ENCODE assay signal across 24 mouse cellular contexts in genomic region chr19:4767507-4768148, GRCm38 (mm10). TPM values are rescaled to one million over a fixed set of nuclear protein-coding genes. Genes with fewer than 3 reads are reported as not detected.
DNase-seq lines count a peak whose midpoint lies in the region; ATAC-seq and TF ChIP-seq lines count a peak whose summit lies in the region.
"Had no signal": no experiment of that assay in that cellular context is flagged by ENCODE, and none has a peak within 500 bp of the region (broad histone marks: within the 10 kb centered on the region; RNA-seq: fewer than 3 reads in every experiment).

No protein-coding gene starts in this region.

- H3K4me1 ChIP-seq in liver, adult 2 months (ENCODE audit: control insufficient read depth, insufficient read depth, low read length): peaks cover 24% of the 10 kb centered on the region
- no peaks in the 10 kb centered on the region for H3K4me1 ChIP-seq in liver, embryonic 11.5 days (replicated peaks; ENCODE audit: control insufficient read depth, insufficient read depth, low read length)
- H3K4me1 ChIP-seq in liver, postnatal 0 days (ENCODE audit: insufficient read depth): 0 out of 2 replicates have a peak, but pooled peaks cover 5% of the 10 kb centered on the region
- H3K4me1 ChIP-seq: limb, embryonic 12.5 days had no signal

- H3K36me3 ChIP-seq in liver, adult 2 months (ENCODE audit: control insufficient read depth, insufficient read depth, low read length): peaks cover 58% of the 10 kb centered on the region
- peaks cover 34% of the 10 kb centered on the region for H3K36me3 ChIP-seq in liver, embryonic 11.5 days (ENCODE audit: control insufficient read depth, insufficient read depth, low read length)
- peaks cover 68% of the 10 kb centered on the region for H3K36me3 ChIP-seq in liver, postnatal 0 days (replicated peaks; ENCODE audit: insufficient read depth, low read length)

- H3K27me3 ChIP-seq in liver, adult 2 months (ENCODE audit: control insufficient read depth, insufficient read depth, low read length): no peaks in the 10 kb centered on the region
- H3K27me3 ChIP-seq in liver, embryonic 11.5 days (replicated peaks; ENCODE audit: control insufficient read depth, insufficient read depth, low read length): no peaks in the 10 kb centered on the region
- no peaks in the 10 kb centered on the region for H3K27me3 ChIP-seq in liver, postnatal 0 days (ENCODE audit: insufficient read depth, low read length)
- H3K27me3 ChIP-seq: forebrain, embryonic 13.5 days; hindbrain, embryonic 12.5 days; limb, embryonic 12.5 days had no signal

- TF ChIP-seq CTCF in liver, adult 2 months (IDR thresholded peaks at IDR 0.05; ENCODE audit: low read depth, low read length): no peak
- TF ChIP-seq CTCF in liver, postnatal 0 days (IDR thresholded peaks at IDR 0.05; ENCODE audit: low read depth): no peak

- H3K4me3 ChIP-seq in liver, adult 2 months (ENCODE audit: insufficient read depth, low read depth, low read length): no peak overlapping the region
- no peak overlapping the region for H3K4me3 ChIP-seq in liver, embryonic 11.5 days (ENCODE audit: low read depth, low read length)
- H3K4me3 ChIP-seq in liver, postnatal 0 days (ENCODE audit: low read depth, low read length): no peak overlapping the region
- H3K4me3 ChIP-seq: forebrain, embryonic 13.5 days; hindbrain, embryonic 12.5 days; layer of hippocampus, adult 2 months; left cerebral cortex, adult 2 months; limb, embryonic 12.5 days had no signal

- peak overlapping the region; percentile 84 for H3K27ac ChIP-seq in liver, adult 2 months (replicated peaks; ENCODE audit: insufficient read depth, low read depth, low read length)
- no peak overlapping the region for H3K27ac ChIP-seq in liver, embryonic 11.5 days (ENCODE audit: low read depth, low read length)
- H3K27ac ChIP-seq in liver, postnatal 0 days (ENCODE audit: low read depth): peak overlapping the region; percentile 87
- H3K27ac ChIP-seq: forebrain, embryonic 13.5 days; hindbrain, embryonic 12.5 days; layer of hippocampus, adult 2 months; left cerebral cortex, adult 2 months; limb, embryonic 12.5 days had no signal

- DNase-seq in heart, adult 11 months: peak; percentile 74
- DNase-seq in heart, adult 9 months (ENCODE audit: low spot score in 2 of 2): no peak
- DNase-seq in kidney, adult 8-10 months: peak; percentile 23 to 56
- DNase-seq in kidney, postnatal 25 days: no peak
- peak; percentile 91 for DNase-seq in liver, adult 2 months (ENCODE audit: extremely low read depth, low read depth, low spot score)
- no peak for DNase-seq in liver, embryonic 11.5 days (ENCODE audit: low spot score)
- DNase-seq in liver, postnatal 0 days: peak; percentile 46
- DNase-seq: adrenal gland, postnatal 14 days; cerebellum, adult 11 months; cerebellum, adult 9-10 months; cerebellum, postnatal 36 days; gastrocnemius, postnatal 25 days; heart, adult 18-20 months; lung, adult 18-20 months; lung, postnatal 10 days; midbrain, embryonic 14.5 days; thymus, adult 2 months; thymus, postnatal 36 days had no signal

- TF ChIP-seq EP300 in liver, postnatal 0 days (IDR thresholded peaks at IDR 0.05; ENCODE audit: low read depth): peak; percentile 22; the same call in 1 of the 2 replicates

- peaks cover 14% of the 10 kb centered on the region; the same call in 1 of the 2 replicates for H3K79me2 ChIP-seq in liver, adult 2 months (ENCODE audit: control insufficient read depth, insufficient read depth, low read length)

- no peak for TF ChIP-seq POLR2A in liver, adult 2 months (IDR thresholded peaks at IDR 0.05; ENCODE audit: extremely low read depth, insufficient read depth, low read length)

- no peak overlapping the region for H3K4me2 ChIP-seq in liver, embryonic 11.5 days
- no peak overlapping the region for H3K4me2 ChIP-seq in liver, postnatal 0 days (ENCODE audit: low read depth, low read length)
- H3K4me2 ChIP-seq: forebrain, embryonic 13.5 days; hindbrain, embryonic 12.5 days; limb, embryonic 12.5 days had no signal

- no peaks in the 10 kb centered on the region for H3K9me3 ChIP-seq in liver, embryonic 11.5 days (ENCODE audit: control insufficient read depth, low read length)
- H3K9me3 ChIP-seq in liver, postnatal 0 days (ENCODE audit: low read length): no peaks in the 10 kb centered on the region
- H3K9me3 ChIP-seq: forebrain, embryonic 13.5 days; hindbrain, embryonic 12.5 days; limb, embryonic 12.5 days had no signal

- ATAC-seq in liver, embryonic 11.5 days (replicated peaks; ENCODE audit: low FRiP score): no peak
- peak; percentile 86 for ATAC-seq in liver, postnatal 0 days
- ATAC-seq: forebrain, embryonic 13.5 days had no signal

- WGBS in liver, adult 2 months: 49% methylated on average over 12 of the region's 12 CpGs
- 85% methylated on average over 12 of the region's 12 CpGs for WGBS in liver, embryonic 11.5 days
- 76% methylated on average over 9 of the region's 12 CpGs for WGBS in liver, postnatal 0 days (ENCODE audit: insufficient replicate concordance)

- peak overlapping the region; percentile 50; the same call in 1 of the 2 replicates for H3K9ac ChIP-seq in liver, adult 2 months (ENCODE audit: low read depth, low read length)
- no peak overlapping the region for H3K9ac ChIP-seq in liver, embryonic 11.5 days (ENCODE audit: low read depth, low read length)
- 0 out of 2 replicates have a peak overlapping the region, but pooled peaks have one; percentile 2 for H3K9ac ChIP-seq in liver, postnatal 0 days (replicated peaks)
- H3K9ac ChIP-seq: forebrain, embryonic 13.5 days; hindbrain, embryonic 12.5 days; limb, embryonic 12.5 days had no signal

RNA-seq across cellular contexts. Expression of gene Rbm4b, which starts 11.3 kb away (rescaled TPM):
- total RNA-seq in liver, adult 2 months (2014; rRNA removed): 19.9 and 20.3 TPM in 2 replicates
- 6.8 and 7.9 TPM in 2 replicates for polyA plus RNA-seq in liver, adult 2 months (2012; rRNA removed)
- 36.0 and 44.0 TPM in 2 replicates for polyA plus RNA-seq in liver, embryonic 11.5 days (2014; fragmentation: Nextera tagmentation; extraction: Ambion mirVana)
- polyA plus RNA-seq in liver, postnatal 0 days (2015; fragmentation: Nextera tagmentation; extraction: Ambion mirVana): 14.1 TPM in 2 replicates

RNA-seq across cellular contexts. Expression of gene Rbm4, which starts 26.1 kb away (rescaled TPM):
- 58.4 and 67.7 TPM in 2 replicates for total RNA-seq in liver, adult 2 months (2014; rRNA removed)
- 25.7 and 32.8 TPM in 2 replicates for polyA plus RNA-seq in liver, adult 2 months (2012; rRNA removed)
- polyA plus RNA-seq in liver, embryonic 11.5 days (2014; fragmentation: Nextera tagmentation; extraction: Ambion mirVana): 49.9 and 54.0 TPM in 2 replicates
- polyA plus RNA-seq in liver, postnatal 0 days (2015; fragmentation: Nextera tagmentation; extraction: Ambion mirVana): 15.2 and 17.3 TPM in 2 replicates

RNA-seq across cellular contexts. Expression of gene Gm21992, which starts 43.8 kb away (rescaled TPM):
- 4.8 and 9.9 TPM in 2 replicates for total RNA-seq in liver, adult 2 months (2014; rRNA removed)
- 22.3 and 23.6 TPM in 2 replicates for polyA plus RNA-seq in liver, adult 2 months (2012; rRNA removed)
- 19.4 and 30.1 TPM in 2 replicates for polyA plus RNA-seq in liver, embryonic 11.5 days (2014; fragmentation: Nextera tagmentation; extraction: Ambion mirVana)
- 8.2 and 13.1 TPM in 2 replicates for polyA plus RNA-seq in liver, postnatal 0 days (2015; fragmentation: Nextera tagmentation; extraction: Ambion mirVana)

RNA-seq across cellular contexts. Expression of gene Rbm14, which starts 43.8 kb away (rescaled TPM):
- total RNA-seq in liver, adult 2 months (2014; rRNA removed): 9.0 and 12.6 TPM in 2 replicates
- 18.4 and 26.1 TPM in 2 replicates for polyA plus RNA-seq in liver, adult 2 months (2012; rRNA removed)
- polyA plus RNA-seq in liver, embryonic 11.5 days (2014; fragmentation: Nextera tagmentation; extraction: Ambion mirVana): 92.4 and 104 TPM in 2 replicates
- 14.6 and 16.4 TPM in 2 replicates for polyA plus RNA-seq in liver, postnatal 0 days (2015; fragmentation: Nextera tagmentation; extraction: Ambion mirVana)

RNA-seq across cellular contexts. Expression of gene Sptbn2, which starts 56.7 kb away (rescaled TPM):
- 36.7 and 41.3 TPM in 2 replicates for total RNA-seq in liver, adult 2 months (2014; rRNA removed)
- polyA plus RNA-seq in liver, adult 2 months (2012; rRNA removed): 11.7 and 12.9 TPM in 2 replicates
- polyA plus RNA-seq in liver, embryonic 11.5 days (2014; fragmentation: Nextera tagmentation; extraction: Ambion mirVana): 0.75 and 0.97 TPM in 2 replicates
- polyA plus RNA-seq in liver, postnatal 0 days (2015; fragmentation: Nextera tagmentation; extraction: Ambion mirVana): 0.59 and 0.72 TPM in 2 replicates
- total RNA-seq: monocyte, adult 5-6 weeks had no signal

Comparison
In these comparisons a context has a peak if more than half of its experiments do, and no peak if none do; other contexts are left out.
1. DNase-seq: peak in heart, adult 11 months (single experiment), kidney, adult 8-10 months (2 of 2), liver, adult 2 months (single experiment) and liver, postnatal 0 days (single experiment); none in heart, adult 9 months (0 of 2), kidney, postnatal 25 days (0 of 2) and liver, embryonic 11.5 days (single experiment).